Mouse (Mus musculus) CH12F3 (cell line): Measurements from ENCODE around the gene Wdr74.

Source experiments
- in situ Hi-C: fragments of 300-500 bp; cut with MboI; formaldehyde crosslinking; loops from 2 replicates; pipeline ENCODE4 v1.14.3; 2020; ENCODE audit warnings: low sequenced_read_pairs

Wdr74 gene

DNA sequence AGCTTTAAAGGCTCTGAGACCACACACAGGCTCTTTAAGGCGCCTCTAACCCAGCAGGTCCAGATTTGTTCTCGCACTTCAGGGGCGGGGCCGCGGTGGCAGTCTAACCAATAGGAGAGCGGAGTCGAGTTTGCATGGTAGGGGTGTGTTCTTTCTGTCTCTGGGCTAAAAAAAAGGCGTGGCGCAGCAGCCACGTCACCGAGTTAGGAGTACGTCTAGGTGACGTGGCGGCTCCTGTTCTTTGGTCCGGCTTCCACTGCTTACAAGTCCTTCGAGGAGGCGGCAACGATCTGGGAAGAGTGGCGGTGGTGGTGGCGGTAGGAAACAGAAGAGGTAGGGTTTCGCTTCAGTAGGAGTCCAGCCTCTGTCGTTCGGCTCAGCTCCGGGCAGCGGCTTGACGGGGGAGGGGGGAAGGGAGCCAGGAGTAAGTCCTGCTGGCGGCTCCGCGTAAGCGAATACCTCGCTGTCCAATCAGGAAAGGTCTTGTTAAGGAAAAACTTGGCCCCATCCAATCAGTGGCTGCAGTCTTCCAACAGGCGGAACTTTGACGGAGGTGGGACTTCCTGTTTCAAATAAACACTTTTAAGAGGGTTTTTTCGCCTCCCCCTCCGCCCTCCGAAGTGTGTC, 5.7 kb downstream of the Wdr74 start, which contains the start of gene Stx5a:
TSS of gene Stx5a (plus strand) at position 171 of the 627 bp plus-strand sequence.
- in situ Hi-C loops = no loop called here

GRCm38 (mm10) chr19:8742176-8742575, 6.5 kb downstream of the Wdr74 start:
- in situ Hi-C loops = no loop called here

DNA sequence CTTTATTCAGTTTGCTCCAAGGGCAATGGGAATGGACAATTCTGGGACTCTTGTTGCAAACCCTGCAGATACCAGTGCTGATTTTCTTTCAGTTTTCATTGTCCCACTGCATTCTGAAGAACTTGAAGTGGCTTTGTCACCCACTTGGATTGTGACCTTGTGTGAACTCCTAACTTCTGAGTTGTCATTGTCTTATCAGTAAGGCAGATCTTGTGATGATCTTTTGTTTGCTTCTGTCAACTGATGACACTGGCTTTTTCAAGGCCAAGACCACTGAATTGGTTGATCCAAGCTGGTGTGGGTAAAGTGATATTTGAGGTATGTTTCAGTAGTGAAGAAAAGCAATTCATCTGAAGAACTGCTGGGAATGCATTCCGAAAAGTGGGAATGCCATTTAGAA, 9.8 kb downstream of the Wdr74 start:
- in situ Hi-C loops = no loop called here

GRCm38 (mm10) chr19:8747368-8747767, 11.7 kb downstream of the Wdr74 start:
- in situ Hi-C loops = no loop called here

GRCm38 (mm10) chr19:8755652-8756051, 20.0 kb downstream of the Wdr74 start:
- in situ Hi-C loops = no loop called here

DNA sequence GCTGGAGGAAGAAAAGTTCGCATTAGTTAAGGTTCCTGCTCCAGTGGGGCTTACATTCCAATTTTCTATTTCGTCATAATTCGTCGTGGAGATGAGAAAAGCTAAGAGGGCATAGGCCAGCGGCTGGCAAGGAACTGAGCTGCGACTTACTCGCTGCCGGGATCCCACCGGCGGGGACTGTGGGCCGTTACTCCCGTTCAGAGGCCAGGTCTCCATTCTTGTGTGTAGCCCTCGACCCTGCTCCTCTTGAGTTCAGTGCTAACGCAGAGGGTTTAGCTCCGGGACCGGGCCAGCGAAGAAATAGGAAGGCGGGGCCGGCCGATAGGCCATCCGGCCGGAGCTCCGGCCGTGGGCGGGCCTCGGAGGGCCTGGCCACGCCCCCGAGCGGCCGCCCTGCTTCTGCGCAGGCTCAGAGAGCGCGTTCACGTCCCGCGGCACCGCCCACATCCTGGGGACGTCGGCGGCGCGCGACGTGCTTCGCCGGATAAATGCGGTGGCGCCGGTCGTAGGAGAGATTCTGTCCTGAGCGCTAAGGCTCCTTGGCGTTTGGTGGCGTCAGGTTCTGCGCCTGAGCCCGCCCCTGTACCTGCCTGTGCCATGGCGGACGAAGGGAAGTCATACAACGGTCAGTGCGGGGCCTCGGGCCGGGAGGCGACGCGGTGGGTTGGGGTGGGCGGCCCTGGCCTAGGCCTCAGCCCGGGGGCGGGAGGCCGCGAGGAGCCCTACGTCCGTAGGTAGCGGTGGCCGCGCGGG, 21.2 kb downstream of the Wdr74 start, which contains the start of gene Nxf1:
TSS of gene Nxf1 (plus strand) at position 439 of the 753 bp plus-strand sequence.
- in situ Hi-C loops = no loop called here

GRCm38 (mm10) chr19:8757471-8757998, 21.9 kb downstream of the Wdr74 start:
- in situ Hi-C loops = no loop called here

DNA sequence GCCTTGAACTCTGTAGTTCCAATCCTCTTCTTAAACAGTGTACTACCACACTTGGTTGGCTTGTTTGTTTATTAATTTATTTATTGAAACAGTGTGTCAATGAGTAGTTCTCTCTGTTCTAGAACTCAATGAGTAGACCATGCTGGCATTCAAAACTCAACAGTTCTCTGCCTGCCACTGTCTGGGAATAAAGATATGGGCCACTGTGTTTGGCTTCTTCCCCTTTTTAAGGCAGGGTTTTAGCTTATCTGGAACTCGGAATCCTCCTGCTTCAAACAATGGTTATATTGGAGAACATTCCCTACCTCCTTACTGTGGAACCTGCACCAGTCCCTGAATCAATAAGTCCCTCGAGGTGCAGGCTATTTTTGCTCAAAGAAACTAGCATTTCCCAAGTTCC, 23.3 kb downstream of the Wdr74 start:
- in situ Hi-C loops = no loop called here

GRCm38 (mm10) chr19:8760757-8761156, 25.1 kb downstream of the Wdr74 start:
- in situ Hi-C loops = no loop called here

DNA sequence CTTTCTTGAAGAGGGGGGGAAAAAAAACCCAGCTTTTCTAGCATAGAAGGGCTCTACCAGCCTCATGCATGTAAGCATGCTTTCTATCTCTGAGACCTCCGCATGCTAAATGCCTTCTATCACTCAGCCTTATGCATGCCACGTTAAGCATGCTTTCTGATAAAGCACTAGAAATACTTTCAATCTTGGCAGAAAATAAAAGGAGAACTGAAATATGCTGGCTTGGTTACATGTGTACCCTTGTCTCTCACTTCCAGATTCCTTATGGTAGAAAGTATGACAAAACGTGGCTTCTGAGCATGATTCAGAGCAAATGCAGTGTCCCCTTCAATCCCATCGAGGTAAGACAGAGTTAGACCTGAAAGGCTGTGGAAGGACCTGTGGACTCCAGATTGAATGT, 27.6 kb downstream of the Wdr74 start:
- in situ Hi-C loops = no loop called here

- in situ Hi-C loops = no loop called here
Observed at GRCm38 (mm10) chr19:8765562-8765961, 29.9 kb downstream of the Wdr74 start.

- in situ Hi-C loops = no loop called here
Observed at GRCm38 (mm10) chr19:8770567-8771270, 35.1 kb downstream of the Wdr74 start, which contains the start of gene Tmem223. Gene Tmem223 (plus strand): TSS chr19:8770996.

DNA sequence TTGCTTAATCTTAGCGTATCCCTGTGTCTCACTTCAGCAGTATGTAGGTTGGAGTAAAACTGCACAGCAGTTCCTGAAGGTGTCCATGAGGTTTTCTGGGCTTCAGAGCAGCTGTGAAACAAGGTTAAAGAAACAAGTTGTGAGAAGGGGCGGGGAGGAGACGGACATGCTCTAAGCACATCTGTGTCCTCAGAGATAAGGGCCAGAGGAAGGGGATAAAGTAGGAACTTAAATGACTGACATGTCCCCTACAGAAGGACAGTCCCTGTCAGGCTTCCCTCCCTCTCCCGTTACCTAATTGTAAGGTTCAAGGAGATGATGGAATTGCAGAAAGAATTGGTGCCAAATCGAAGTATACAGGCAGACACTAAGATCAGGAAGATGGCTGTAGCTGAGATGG, 37.4 kb downstream of the Wdr74 start:
- in situ Hi-C loops = no loop called here

GRCm38 (mm10) chr19:8773409-8773808, 37.8 kb downstream of the Wdr74 start:
- in situ Hi-C loops = no loop called here

- in situ Hi-C loops = no loop called here
Observed at GRCm38 (mm10) chr19:8774086-8774835, 38.6 kb downstream of the Wdr74 start, which contains the start of gene Tmem179b. Gene Tmem179b (minus strand): TSS chr19:8774467.

GRCm38 (mm10) chr19:8774951-8775421, 39.4 kb downstream of the Wdr74 start:
- in situ Hi-C loops = no loop called here

- in situ Hi-C loops = no loop called here
Observed at GRCm38 (mm10) chr19:8786008-8786781, 50.6 kb downstream of the Wdr74 start, which contains the start of gene Taf6l. Gene Taf6l (minus strand): TSS chr19:8786417.

- in situ Hi-C loops = no loop called here
Observed at GRCm38 (mm10) chr19:8788521-8788920, 52.9 kb downstream of the Wdr74 start.

- in situ Hi-C loops = no loop called here
Observed at GRCm38 (mm10) chr19:8789171-8789570, 53.5 kb downstream of the Wdr74 start.

GRCm38 (mm10) chr19:8790171-8790570, 54.5 kb downstream of the Wdr74 start:
- in situ Hi-C loops = no loop called here
